Mouse (Mus musculus) CH12.LX (cell line): ENCODE results near the gene Sec14l3. TPM values are rescaled to one million over a fixed set of nuclear protein-coding genes. Genes with fewer than 3 reads are reported as not detected.

Source experiments
- DNase-seq: peaks from one replicate; pipeline ENCODE4 v3.0.0-alpha.2; 2013; ENCODE audit errors: extremely low read depth
- H3K27ac ChIP-seq: 2 replicates; pipeline ENCODE4 v1.5.1; 2012; ENCODE audit warnings: low read depth, mild to moderate bottlenecking, control low read depth, moderate library complexity; ENCODE audit not compliant: insufficient read depth
- H3K27me3 ChIP-seq: replicated peaks from 2 replicates; pipeline ENCODE3; 2012; ENCODE audit warnings: inconsistent platforms
- H3K36me3 ChIP-seq, 2 experiments: replicated peaks in 1 of 2; 2 replicates each; pipeline versions ENCODE3 to v1.6.1; 2012; ENCODE audit warnings: inconsistent platforms in 1 of 2, low read length in 1 of 2, mild to moderate bottlenecking in 1 of 2, mixed read lengths in 1 of 2, moderate library complexity in 1 of 2; ENCODE audit not compliant: control insufficient read depth in 1 of 2, insufficient read depth in 1 of 2
- H3K4me1 ChIP-seq, 2 experiments: 2 replicates each; pipeline ENCODE4 v1.6.1; 2012; ENCODE audit warnings: inconsistent platforms in 1 of 2, moderate library complexity in 1 of 2; ENCODE audit not compliant: insufficient read depth in 2 of 2, control insufficient read depth in 1 of 2
- H3K4me2 ChIP-seq: 2 replicates; pipeline ENCODE4 v1.6.1; 2012; ENCODE audit warnings: low read depth, mild to moderate bottlenecking, control low read depth; ENCODE audit not compliant: poor library complexity, insufficient read depth, severe bottlenecking
- H3K4me3 ChIP-seq, 3 experiments: fragments of 150-350 bp in 1 of 3; sonication (generic) in 1 of 3; replicated peaks in 1 of 3; 2 replicates each; pipeline versions ENCODE3 to v1.5.1; 2011 to 2012; ENCODE audit warnings: low read depth in 2 of 3, low read length in 2 of 3, mild to moderate bottlenecking in 2 of 3, moderate library complexity in 2 of 3, control low read depth in 1 of 3, improper control_type of control experiment in 1 of 3, inconsistent platforms in 1 of 3, mixed read lengths in 1 of 3; ENCODE audit not compliant: poor library complexity in 1 of 3
- H3K79me2 ChIP-seq: replicated peaks from 2 replicates; pipeline ENCODE4 v1.6.1; 2012; ENCODE audit warnings: mild to moderate bottlenecking, moderate library complexity; ENCODE audit not compliant: control insufficient read depth, poor library complexity, insufficient read depth, severe bottlenecking; ENCODE audit errors: extremely low read depth
- H3K9ac ChIP-seq: 2 replicates; pipeline ENCODE4 v1.6.1; 2012; ENCODE audit warnings: low read depth, mild to moderate bottlenecking, control low read depth, moderate library complexity; ENCODE audit not compliant: insufficient read depth
- H3K9me3 ChIP-seq: replicated peaks from 2 replicates; pipeline ENCODE3; 2012; ENCODE audit warnings: low read length, inconsistent platforms, mixed read lengths
- BHLHE40 ChIP-seq: IDR thresholded peaks from 2 replicates; pipeline ENCODE4 v1.6.1; 2011; ENCODE audit warnings: mild to moderate bottlenecking, low read depth, low read length, improper control_type of control experiment
- CHD2 ChIP-seq: IDR thresholded peaks from 2 replicates; pipeline ENCODE4 v1.6.1; 2011; ENCODE audit warnings: low read length, improper control_type of control experiment
- CTCF ChIP-seq, 2 experiments: IDR thresholded peaks in 1 of 2; conservative IDR thresholded peaks in 1 of 2; 2 replicates each; pipeline ENCODE4 v1.5.1; 2011 to 2012; ENCODE audit warnings: low read depth in 2 of 2, low read length in 2 of 2, improper control_type of control experiment in 1 of 2, inconsistent platforms in 1 of 2, mild to moderate bottlenecking in 1 of 2, moderate library complexity in 1 of 2
- EP300 ChIP-seq: IDR thresholded peaks from 2 replicates; pipeline ENCODE4 v1.6.1; 2011; ENCODE audit warnings: low read length, improper control_type of control experiment
- ETS1 ChIP-seq: conservative IDR thresholded peaks from 2 replicates; pipeline ENCODE4 v1.6.1; 2012; ENCODE audit warnings: low read depth, mild to moderate bottlenecking, inconsistent platforms, low read length, improper control_type of control experiment, moderate library complexity
- GABPA ChIP-seq: IDR thresholded peaks from 2 replicates; pipeline ENCODE4 v1.6.1; 2012; ENCODE audit warnings: low read depth, low read length, improper control_type of control experiment, inconsistent platforms; ENCODE audit not compliant: insufficient replicate concordance
- MAFK ChIP-seq: IDR thresholded peaks from 2 replicates; pipeline ENCODE4 v1.6.1; 2011; ENCODE audit warnings: low read length, improper control_type of control experiment; ENCODE audit not compliant: insufficient replicate concordance
- MYC ChIP-seq: IDR thresholded peaks from 2 replicates; pipeline ENCODE4 v1.6.1; 2011; ENCODE audit warnings: low read depth, mild to moderate bottlenecking, improper control_type of control experiment, low read length
- NELFE ChIP-seq: IDR thresholded peaks from 2 replicates; pipeline ENCODE4 v1.6.1; 2011; ENCODE audit warnings: low read depth, low read length, improper control_type of control experiment
- RAD21 ChIP-seq: IDR thresholded peaks from 2 replicates; pipeline ENCODE4 v1.6.1; 2011; ENCODE audit warnings: low read depth, mild to moderate bottlenecking, low read length, improper control_type of control experiment, moderate library complexity
- SMC3 ChIP-seq: IDR thresholded peaks from 2 replicates; pipeline ENCODE4 v1.6.1; 2011; ENCODE audit warnings: low read depth, low read length, improper control_type of control experiment
- USF1 ChIP-seq: IDR thresholded peaks from 2 replicates; pipeline ENCODE4 v1.6.1; 2014; ENCODE audit warnings: low read depth, mild to moderate bottlenecking, inconsistent platforms, low read length, improper control_type of control experiment
- USF2 ChIP-seq: conservative IDR thresholded peaks from 2 replicates; pipeline ENCODE4 v1.6.1; 2011; ENCODE audit warnings: low read depth, low read length, improper control_type of control experiment
- ZC3H11A ChIP-seq: IDR thresholded peaks from 2 replicates; pipeline ENCODE4 v1.6.1; 2012; ENCODE audit warnings: low read depth, mild to moderate bottlenecking, inconsistent platforms, low read length, improper control_type of control experiment
- ZMIZ1 ChIP-seq: IDR thresholded peaks from 2 replicates; pipeline ENCODE4 v1.6.1; 2012; ENCODE audit warnings: low read depth, mild to moderate bottlenecking, inconsistent platforms, low read length, improper control_type of control experiment
- dilution Hi-C: fragments of 300-500 bp; cut with MboI; formaldehyde crosslinking; loops from 2 replicates; pipeline ENCODE4 v1.14.3; 2020; ENCODE audit warnings: low sequenced_read_pairs; ENCODE audit not compliant: extremely low pct_unique_long_range_greater_than_20kb, extremely low pct_ligation_motif_present
- in situ Hi-C: fragments of 300-500 bp; cut with MboI; formaldehyde crosslinking; loops from 3 replicates; pipeline ENCODE4 v1.14.3; 2019; ENCODE audit warnings: low sequenced_read_pairs, low pct_ligation_motif_present, low pct_unique_long_range_greater_than_20kb, mixed read lengths
- polyA plus RNA-seq: library from polyadenylated mRNA; unstranded; fragments of >175 nt; gene quantifications from 2 replicates; pipeline ENCODE4 v1.2.1, GENCODE M21; 2012; ENCODE audit warnings: low read depth; ENCODE audit not compliant: insufficient read length
- total RNA-seq, 2 experiments: library from RNA; depleted of rRNA; stranded (reverse); fragments of 300-350 nt in 1 of 2; fragments of >200 nt in 1 of 2; gene quantifications; 2 replicates each; pipeline ENCODE4 v1.2.3; 2012 to 2014

Gene Sec14l3
- total and polyA plus RNA-seq, 3 experiments: not detected

DNA sequence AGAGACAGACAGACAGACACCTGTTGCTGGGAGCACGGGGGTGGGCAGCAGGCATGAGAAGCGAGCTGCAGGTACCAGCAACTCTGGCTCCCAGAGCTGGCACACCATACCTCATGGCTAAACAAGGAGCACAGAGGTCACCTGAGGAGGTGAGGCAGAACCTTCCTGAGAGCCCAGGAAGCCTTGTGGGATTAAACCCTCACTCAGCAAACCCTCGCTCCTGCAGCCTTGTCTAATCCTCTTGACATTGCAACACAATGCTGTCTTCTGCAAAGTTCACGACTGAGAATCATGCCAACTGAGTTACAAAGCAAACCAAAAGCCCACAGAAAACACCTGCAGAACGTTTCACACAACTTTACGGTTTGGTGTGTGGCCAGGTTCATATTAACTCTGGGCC lies 16.2 kb upstream of the Sec14l3 start:
- in situ Hi-C loops: no loop called here

DNA sequence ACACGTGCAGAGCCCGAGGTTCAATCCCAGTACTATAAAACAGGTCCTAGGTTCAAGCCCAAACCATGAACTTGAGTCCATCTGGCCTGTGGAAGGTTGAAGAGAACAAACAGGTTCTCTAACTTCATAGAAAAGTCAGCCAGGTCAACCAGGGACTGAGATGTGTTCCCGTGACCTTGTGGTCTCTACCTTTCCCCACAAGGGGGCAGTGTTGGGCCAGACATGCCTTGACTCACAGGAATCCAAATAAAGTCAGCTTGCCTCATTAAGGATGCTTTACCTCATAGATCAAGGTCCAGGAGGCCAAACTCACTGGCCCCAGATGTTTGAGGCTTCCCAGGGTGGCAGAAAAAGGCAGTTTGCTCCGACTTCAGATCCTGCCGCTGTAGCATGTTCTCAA lies 11.1 kb upstream of the Sec14l3 start:
- in situ Hi-C loops: no loop called here
- no peak overlapping the region for H3K9ac ChIP-seq
- no peaks in the 10 kb centered on the region for H3K79me2 ChIP-seq
- no peak overlapping the region for H3K27ac ChIP-seq
- 0 out of 4 replicates have a peak, but pooled peaks cover 0 to 2% of the 10 kb centered on the region in 2 experiments for H3K4me1 ChIP-seq
- TF ChIP-seq MYC: no peak
- TF ChIP-seq ETS1: no peak
- peak; percentile 59 for TF ChIP-seq RAD21
- TF ChIP-seq CTCF (conservative IDR thresholded peaks at IDR 0.05 in 1 of 2, IDR thresholded peaks at IDR 0.05 in 1 of 2; ENCODE audit: low read depth in 2 of 2, low read length in 2 of 2): peak; percentile 77 to 93
- TF ChIP-seq GABPA: no peak
- peak; percentile 49 for TF ChIP-seq SMC3
- TF ChIP-seq BHLHE40: peak; percentile 39; the same call in 1 of the 2 replicates
- no peak for TF ChIP-seq ZC3H11A
- TF ChIP-seq USF2: no peak
- no peak for TF ChIP-seq ZMIZ1
- TF ChIP-seq, all 38 proteins: peak for 4
- H3K4me3 ChIP-seq: no peak overlapping the region
- dilution Hi-C loops: no loop called here
- H3K27me3 ChIP-seq: peaks cover 35% of the 10 kb centered on the region
- H3K9me3 ChIP-seq: peaks cover 4% of the 10 kb centered on the region
- no peak overlapping the region for H3K4me2 ChIP-seq
- no peaks in the 10 kb centered on the region for H3K36me3 ChIP-seq
- DNase-seq: peak; percentile 61

More for the DNA sequence above, 16.2 kb upstream of the Sec14l3 start:
- H3K79me2 ChIP-seq: no peaks in the 10 kb centered on the region
- H3K27ac ChIP-seq: no peak overlapping the region
- dilution Hi-C loops: no loop called here
- no peak for DNase-seq
- H3K4me1 ChIP-seq: 0 out of 4 replicates have a peak, but pooled peaks cover 0 to 3% of the 10 kb centered on the region in 2 experiments
- peaks cover 0 to 2% of the 10 kb centered on the region in 2 experiments for H3K36me3 ChIP-seq
- H3K9me3 ChIP-seq: no peaks in the 10 kb centered on the region
- peaks cover 15% of the 10 kb centered on the region for H3K27me3 ChIP-seq
- H3K4me2 ChIP-seq: no peak overlapping the region
- H3K9ac ChIP-seq: no peak overlapping the region
- TF ChIP-seq CHD2: no peak
- TF ChIP-seq USF2: no peak
- no peak for TF ChIP-seq NELFE
- TF ChIP-seq CTCF (conservative IDR thresholded peaks at IDR 0.05 in 1 of 2, IDR thresholded peaks at IDR 0.05 in 1 of 2; ENCODE audit: low read depth in 2 of 2, low read length in 2 of 2): no peak
- no peak for TF ChIP-seq RAD21
- no peak for TF ChIP-seq ZMIZ1
- no peak overlapping the region for H3K4me3 ChIP-seq

DNA sequence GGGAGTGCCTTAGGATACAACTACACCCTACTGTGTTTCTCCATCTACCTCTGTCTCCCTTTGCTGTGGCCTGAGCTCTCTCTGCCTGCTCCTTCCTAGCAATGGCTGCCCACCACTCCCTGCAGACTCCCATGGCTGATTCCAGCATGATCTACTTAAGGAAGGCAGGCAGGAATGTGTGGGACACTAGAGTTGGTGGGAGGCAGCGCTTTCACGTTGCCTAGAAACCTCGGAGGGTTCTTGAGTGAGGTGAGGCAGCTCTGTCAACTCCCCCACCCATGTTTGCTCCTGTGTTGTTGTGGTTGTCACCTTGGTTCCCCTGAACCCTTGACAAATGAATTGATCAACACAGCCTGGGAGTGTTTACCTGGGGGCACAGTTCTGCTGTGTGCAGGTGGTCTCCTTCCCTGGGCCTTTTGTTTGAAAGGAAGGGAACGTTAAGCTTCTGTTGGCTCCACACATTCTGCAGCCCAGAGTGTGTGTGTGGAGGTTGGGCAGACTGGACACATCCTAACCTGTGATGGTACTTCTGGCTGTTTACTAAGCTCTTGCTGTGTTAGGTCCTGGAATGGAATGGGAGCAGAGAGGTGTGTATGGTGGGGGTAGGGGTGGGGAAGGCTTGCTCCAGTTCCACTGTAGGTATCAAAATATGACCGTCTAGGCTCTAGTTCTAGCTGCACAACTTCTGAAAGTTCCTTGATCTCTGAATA lies 3.6 kb upstream of the Sec14l3 start:
- Histone ChIP-seq H3K27ac (no peak overlapping the region), H3K4me3 (no peak overlapping the region), H3K79me2 (no peaks in the 10 kb centered on the region), H3K36me3 (no peaks in the 10 kb centered on the region), H3K9me3 (peaks cover 4% of the 10 kb centered on the region), H3K4me2 (no peak overlapping the region), H3K4me1 (peaks cover 0 to 4% of the 10 kb centered on the region in 2 experiments; a peak in 1 of 4 replicates), H3K9ac (no peak overlapping the region), H3K27me3 (peaks cover 87% of the 10 kb centered on the region)
- TF ChIP-seq MAFK: no peak
- no peak for TF ChIP-seq EP300
- no peak for TF ChIP-seq USF1
- TF ChIP-seq ETS1: no peak
- TF ChIP-seq GABPA: no peak
- no peak for DNase-seq
- in situ Hi-C loops: no loop called here
- dilution Hi-C loops: no loop called here
